8 mouse cellular contexts compared by ENCODE assay signal in the genomic region with DNA sequence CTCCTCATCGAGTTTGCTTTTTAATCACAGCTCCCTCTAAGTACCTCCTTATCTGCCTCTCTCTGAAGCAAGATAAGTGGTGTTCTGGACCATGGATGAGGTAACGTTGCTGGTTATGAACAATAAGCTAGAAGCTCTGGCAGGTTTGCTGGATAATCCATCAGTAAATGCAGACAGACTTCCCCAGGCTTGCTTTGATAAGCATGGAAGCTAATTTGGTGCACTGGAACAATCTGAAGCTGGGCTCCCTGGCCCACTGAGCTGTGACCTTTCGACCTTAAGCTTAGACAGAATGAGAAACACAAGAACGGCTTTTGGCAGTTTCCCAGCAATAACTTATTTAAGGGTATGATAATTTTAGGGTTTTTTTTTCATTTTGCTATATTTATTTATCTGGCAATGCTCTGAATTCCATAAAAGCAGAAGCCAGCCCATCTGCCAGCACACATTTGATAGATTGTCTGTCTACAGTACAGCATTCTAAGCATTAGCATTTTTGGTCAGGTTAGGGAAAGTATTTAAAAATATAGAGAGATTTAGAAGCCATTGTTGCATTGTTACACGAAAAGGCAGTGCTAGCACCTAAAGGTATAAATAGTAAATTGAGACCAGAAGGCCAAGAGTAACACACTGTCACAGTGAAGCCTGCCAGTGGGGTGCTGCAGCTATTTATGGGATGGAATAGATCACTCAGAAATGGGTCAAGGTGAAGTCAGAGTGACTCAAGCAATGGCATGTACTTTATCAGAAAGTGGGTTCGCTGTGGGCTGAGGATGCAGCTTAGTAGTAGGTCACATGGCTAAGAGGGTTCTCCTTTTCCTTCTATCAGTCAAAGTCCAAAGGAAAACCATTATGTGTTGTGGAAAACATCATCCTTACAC.
DNase-seq lines count a peak whose midpoint lies in the region; ATAC-seq lines count a peak whose summit lies in the region.

No protein-coding gene starts in this region.

- ATAC-seq in activated CD4-positive, CD25-positive, alpha-beta regulatory T cell, adult 4 months, result no peak

- peak; percentile 6 to 15 for DNase-seq in cerebellum, postnatal 25 days
- DNase-seq in cerebellum, adult 18-20 months, result no peak
- peak; percentile 50 for DNase-seq in adipocyte (ENCODE audit: low spot score)
- peak; percentile 30 for DNase-seq in heart, adult 8-10 months (ENCODE audit: low spot score)
- peak; percentile 20 to 35 for DNase-seq in layer of hippocampus, postnatal 36 days
- DNase-seq in urinary bladder, postnatal 4 days (ENCODE audit: low spot score in 2 of 2), result no peak
- DNase-seq in frontal cortex, postnatal 14 days (ENCODE audit: low spot score in 2 of 2), result no peak

Comparison
In these comparisons a context has a peak if more than half of its experiments do, and no peak if none do; other contexts are left out.
1. DNase-seq: peak in cerebellum, postnatal 25 days (2 of 2), adipocyte (single experiment), heart, adult 8-10 months (single experiment) and layer of hippocampus, postnatal 36 days (2 of 2); none in cerebellum, adult 18-20 months (0 of 2), urinary bladder, postnatal 4 days (0 of 2) and frontal cortex, postnatal 14 days (0 of 2).